Mouse (Mus musculus) forebrain, embryonic 11.5 days (tissue): Measurements from ENCODE around the gene Phc2. TPM values are rescaled to one million over a fixed set of nuclear protein-coding genes. Genes with fewer than 3 reads are reported as not detected.
A peak's percentile ranks its signal among the peaks of the same experiment; 100 is the strongest.

Experiments
- ATAC-seq: fragments of 200-750 bp; cut with Nextera tagmentation; replicated peaks from 2 replicates; pipeline ENCODE4 v1.8.0; 2017; ENCODE audit warnings: moderate TSS enrichment; ENCODE audit not compliant: low FRiP score
- DNase-seq: peaks from one replicate; pipeline ENCODE4 v3.0.0-alpha.2; 2017; ENCODE audit warnings: low spot score
- H3K27ac ChIP-seq: fragments of 300-500 bp; sonication (generic); 2 replicates; pipeline ENCODE4 v1.5.1; 2014; ENCODE audit warnings: low read depth, low read length
- H3K27me3 ChIP-seq: fragments of 300-500 bp; sonication (generic); 2 replicates; pipeline ENCODE4 v1.6.1; 2014; ENCODE audit warnings: mild to moderate bottlenecking, low read length, mixed read lengths; ENCODE audit not compliant: control insufficient read depth, insufficient read depth
- H3K36me3 ChIP-seq: fragments of 300-500 bp; sonication (generic); 2 replicates; pipeline ENCODE4 v1.6.1; 2014; ENCODE audit warnings: mild to moderate bottlenecking, low read length, moderate library complexity, mixed read lengths; ENCODE audit not compliant: control insufficient read depth, insufficient read depth
- H3K4me1 ChIP-seq: fragments of 300-500 bp; sonication (generic); replicated peaks from 2 replicates; pipeline ENCODE4 v1.6.1; 2014; ENCODE audit warnings: low read length, mixed read lengths; ENCODE audit not compliant: control insufficient read depth, insufficient read depth
- H3K4me2 ChIP-seq: fragments of 300-500 bp; sonication (generic); 2 replicates; pipeline ENCODE4 v1.6.1; 2014; ENCODE audit warnings: low read depth, mild to moderate bottlenecking, low read length, moderate library complexity, mixed read lengths; ENCODE audit not compliant: severe bottlenecking
- H3K4me3 ChIP-seq: fragments of 300-500 bp; sonication (generic); 2 replicates; pipeline ENCODE4 v1.5.1; 2014; ENCODE audit warnings: low read depth, low read length
- H3K9ac ChIP-seq: fragments of 300-500 bp; sonication (generic); 2 replicates; pipeline ENCODE4 v1.6.1; 2014; ENCODE audit warnings: low read length
- H3K9me3 ChIP-seq: fragments of 300-500 bp; sonication (generic); 2 replicates; pipeline ENCODE4 v1.6.1; 2016; ENCODE audit warnings: low read length, mixed read lengths; ENCODE audit not compliant: control insufficient read depth
- WGBS: fragments of 180-500 bp; shearing (Covaris S2); extraction: QIAGEN DNeasy Blood & Tissue Kit; methylation state at CpG from one replicate; pipeline ENCODE4 v1.1.7; 2014; 5-methylcytosine and 5-hydroxymethylcytosine counted together
- polyA plus RNA-seq: library from polyadenylated mRNA; unstranded; fragments of >200 nt; fragmentation: Nextera tagmentation; extraction: Ambion mirVana; gene quantifications from 2 replicates; pipeline ENCODE4 v1.2.1, GENCODE M21; 2014

Phc2 gene
- polyA plus RNA-seq, 1 experiment from 2014 or later, result 133 TPM

GRCm38 (mm10) chr4:128691195-128691594 is 36.7 kb downstream of the Phc2 start:
- DNase-seq (peak; percentile 7), ATAC-seq (no peak)
- 91% methylated on average over 4 of the region's 4 CpGs for WGBS

GRCm38 (mm10) chr4:128692149-128692925 is 37.8 kb downstream of the Phc2 start:
- H3K4me3 ChIP-seq, result no peak overlapping the region
- H3K4me1 ChIP-seq, result peaks cover 10% of the 10 kb centered on the region; the same call in 1 of the 2 replicates
- no peaks in the 10 kb centered on the region for H3K9me3 ChIP-seq
- no peak for DNase-seq
- no peaks in the 10 kb centered on the region for H3K27me3 ChIP-seq
- 66% methylated on average over 15 of the region's 15 CpGs for WGBS
- H3K9ac ChIP-seq, result no peak overlapping the region
- H3K4me2 ChIP-seq, result no peak overlapping the region
- H3K36me3 ChIP-seq, result no peaks in the 10 kb centered on the region
- H3K27ac ChIP-seq, result no peak overlapping the region
- ATAC-seq, result no peak

More at GRCm38 (mm10) chr4:128691195-128691594, 36.7 kb downstream of the Phc2 start:
- no peak overlapping the region for H3K27ac ChIP-seq
- no peak overlapping the region for H3K4me2 ChIP-seq
- peaks cover 10% of the 10 kb centered on the region; the same call in 1 of the 2 replicates for H3K4me1 ChIP-seq
- no peaks in the 10 kb centered on the region for H3K9me3 ChIP-seq
- no peaks in the 10 kb centered on the region for H3K36me3 ChIP-seq
- no peaks in the 10 kb centered on the region for H3K27me3 ChIP-seq
- no peak overlapping the region for H3K9ac ChIP-seq
- H3K4me3 ChIP-seq, result no peak overlapping the region

- no peak overlapping the region for H3K4me3 ChIP-seq
- no peak for ATAC-seq
- no peak overlapping the region for H3K4me2 ChIP-seq
- H3K4me1 ChIP-seq, result peaks cover 10% of the 10 kb centered on the region; the same call in 1 of the 2 replicates
- H3K27me3 ChIP-seq, result no peaks in the 10 kb centered on the region
- no peaks in the 10 kb centered on the region for H3K36me3 ChIP-seq
- H3K9ac ChIP-seq, result no peak overlapping the region; the same call in 1 of the 2 replicates
- DNase-seq, result no peak
- WGBS, result 60% methylated on average over 5 of the region's 5 CpGs
- no peaks in the 10 kb centered on the region for H3K9me3 ChIP-seq
- H3K27ac ChIP-seq, result no peak overlapping the region
Measured at GRCm38 (mm10) chr4:128693207-128693606, 38.7 kb downstream of the Phc2 start.

- H3K27me3 ChIP-seq, result no peaks in the 10 kb centered on the region
- no peaks in the 10 kb centered on the region for H3K36me3 ChIP-seq
- no peak overlapping the region for H3K27ac ChIP-seq
- H3K9me3 ChIP-seq, result no peaks in the 10 kb centered on the region
- peaks cover 7% of the 10 kb centered on the region; the same call in 1 of the 2 replicates for H3K4me1 ChIP-seq
- ATAC-seq (no peak), DNase-seq (no peak)
- no peak overlapping the region for H3K4me3 ChIP-seq
- H3K9ac ChIP-seq, result no peak overlapping the region
- H3K4me2 ChIP-seq, result no peak overlapping the region
Measured at GRCm38 (mm10) chr4:128694315-128694714, 39.8 kb downstream of the Phc2 start.

- WGBS, result 89% methylated on average over 7 of the region's 7 CpGs
- Histone ChIP-seq H3K9ac (no peak overlapping the region), H3K36me3 (no peaks in the 10 kb centered on the region), H3K4me2 (no peak overlapping the region), H3K4me3 (no peak overlapping the region), H3K27me3 (no peaks in the 10 kb centered on the region), H3K4me1 (peaks cover 7% of the 10 kb centered on the region; the same call in 1 of the 2 replicates), H3K27ac (no peak overlapping the region), H3K9me3 (no peaks in the 10 kb centered on the region)
- ATAC-seq (no peak), DNase-seq (no peak)
Measured at GRCm38 (mm10) chr4:128695149-128695548, 40.6 kb downstream of the Phc2 start.

GRCm38 (mm10) chr4:128698011-128698861 is 43.7 kb downstream of the Phc2 start:
- Histone ChIP-seq H3K4me1 (peaks cover under 1% of the 10 kb centered on the region; the same call in 1 of the 2 replicates), H3K9me3 (no peaks in the 10 kb centered on the region), H3K4me3 (no peak overlapping the region), H3K27ac (no peak overlapping the region), H3K36me3 (no peaks in the 10 kb centered on the region), H3K27me3 (no peaks in the 10 kb centered on the region), H3K4me2 (no peak overlapping the region), H3K9ac (no peak overlapping the region)
- ATAC-seq, result no peak
- 60% methylated on average over 12 of the region's 12 CpGs for WGBS
- no peak for DNase-seq

GRCm38 (mm10) chr4:128699916-128700315 is 45.4 kb downstream of the Phc2 start:
- ATAC-seq, result no peak
- Histone ChIP-seq H3K9ac (no peak overlapping the region), H3K9me3 (no peaks in the 10 kb centered on the region), H3K4me3 (no peak overlapping the region), H3K4me1 (no peaks in the 10 kb centered on the region), H3K4me2 (no peak overlapping the region), H3K27ac (no peak overlapping the region), H3K27me3 (no peaks in the 10 kb centered on the region), H3K36me3 (no peaks in the 10 kb centered on the region)
- WGBS, result 90% methylated on average over 4 of the region's 4 CpGs
- no peak for DNase-seq

- Histone ChIP-seq H3K27ac (no peak overlapping the region), H3K4me2 (no peak overlapping the region), H3K4me3 (no peak overlapping the region), H3K9ac (no peak overlapping the region), H3K4me1 (no peaks in the 10 kb centered on the region), H3K36me3 (no peaks in the 10 kb centered on the region), H3K9me3 (no peaks in the 10 kb centered on the region), H3K27me3 (no peaks in the 10 kb centered on the region)
- WGBS, result 66% methylated on average over 2 of the region's 2 CpGs
- DNase-seq (no peak), ATAC-seq (no peak)
Measured at GRCm38 (mm10) chr4:128700543-128700942, 46.0 kb downstream of the Phc2 start.
